Mouse (Mus musculus) stomach, postnatal 0 days (tissue): Measurements from ENCODE around the gene Dcaf7. TPM values are rescaled to one million over a fixed set of nuclear protein-coding genes. Genes with fewer than 3 reads are reported as not detected.
"Not testable (repeated sequence)": the region's sequence is repeated elsewhere in the genome, so short reads cannot be mapped to it uniquely, and the experiment has no call there.

Experiments
- ATAC-seq: fragments of 200-750 bp; cut with Nextera tagmentation; 2 replicates; pipeline ENCODE4 v1.8.0; 2017; ENCODE audit not compliant: low FRiP score, low TSS enrichment
- DNase-seq: peaks from one replicate; pipeline ENCODE4 v3.0.0-alpha.2; 2016; ENCODE audit warnings: low spot score
- H3K27ac ChIP-seq: fragments of 300-500 bp; sonication (generic); replicated peaks from 2 replicates; pipeline ENCODE4 v1.5.1; 2014; ENCODE audit warnings: mild to moderate bottlenecking, control low read depth
- H3K27me3 ChIP-seq: fragments of 300-500 bp; sonication (generic); 2 replicates; pipeline ENCODE4 v1.6.1; 2014; ENCODE audit warnings: low read length; ENCODE audit not compliant: control insufficient read depth, insufficient read depth
- H3K36me3 ChIP-seq: fragments of 300-500 bp; sonication (generic); 2 replicates; pipeline ENCODE4 v1.6.1; 2014; ENCODE audit warnings: low read length, mixed read lengths; ENCODE audit not compliant: control insufficient read depth, insufficient read depth
- H3K4me1 ChIP-seq: fragments of 300-500 bp; sonication (generic); replicated peaks from 2 replicates; pipeline ENCODE4 v1.6.1; 2014; ENCODE audit warnings: antibody characterized with exemption; ENCODE audit not compliant: control insufficient read depth, insufficient read depth
- H3K4me2 ChIP-seq: fragments of 300-500 bp; sonication (generic); replicated peaks from 2 replicates; pipeline ENCODE4 v1.6.1; 2014; ENCODE audit warnings: low read depth, mild to moderate bottlenecking, control low read depth, moderate library complexity
- H3K4me3 ChIP-seq: fragments of 300-500 bp; sonication (generic); 2 replicates; pipeline ENCODE4 v1.5.1; 2014; ENCODE audit warnings: low read depth, low read length, control low read depth
- H3K9ac ChIP-seq: fragments of 300-500 bp; sonication (generic); 2 replicates; pipeline ENCODE4 v1.6.1; 2014; ENCODE audit warnings: mild to moderate bottlenecking, low read length, control low read depth, mixed read lengths
- H3K9me3 ChIP-seq: fragments of 300-500 bp; sonication (generic); 2 replicates; pipeline ENCODE4 v1.6.1; 2016; ENCODE audit warnings: low read length; ENCODE audit not compliant: control insufficient read depth
- CTCF ChIP-seq: IDR thresholded peaks from 2 replicates; pipeline ENCODE4 v1.5.1; 2016; ENCODE audit warnings: antibody characterized with exemption, low read depth, mild to moderate bottlenecking, moderate library complexity
- EP300 ChIP-seq: optimal IDR thresholded peaks from 2 replicates; pipeline ENCODE3; 2016; ENCODE audit warnings: antibody characterized with exemption
- WGBS: fragments of 180-500 bp; shearing (Covaris S2); extraction: QIAGEN DNeasy Blood & Tissue Kit; methylation state at CpG from one replicate; pipeline ENCODE4 v1.1.7; 2014; 5-methylcytosine and 5-hydroxymethylcytosine counted together
- polyA plus RNA-seq: library from polyadenylated mRNA; unstranded; fragments of >200 nt; fragmentation: Nextera tagmentation; extraction: Ambion mirVana; gene quantifications from 2 replicates; pipeline ENCODE4 v1.2.1, GENCODE M21; 2015

The Dcaf7 gene
- polyA plus RNA-seq, 1 experiment from 2014 or later = 25.9 TPM

- no peak for TF ChIP-seq EP300
- no peak for TF ChIP-seq CTCF
- Histone ChIP-seq H3K9ac (no peak overlapping the region), H3K27me3 (no peaks in the 10 kb centered on the region), H3K4me1 (peaks cover 4% of the 10 kb centered on the region; the same call in 1 of the 2 replicates), H3K4me3 (no peak overlapping the region), H3K27ac (no peak overlapping the region), H3K9me3 (no peaks in the 10 kb centered on the region), H3K36me3 (no peaks in the 10 kb centered on the region), H3K4me2 (no peak overlapping the region)
- WGBS = 58% methylated on average over 5 of the region's 5 CpGs
- DNase-seq (no peak), ATAC-seq (no peak)
These were observed 20.2 kb upstream of the Dcaf7 start for GRCm38 (mm10) chr11:106016440-106016839.

- H3K9ac ChIP-seq = no peak overlapping the region; the same call in 1 of the 2 replicates
- DNase-seq (peak; percentile 48), ATAC-seq (no peak)
These were observed 16.5 kb upstream of the Dcaf7 start for GRCm38 (mm10) chr11:106020051-106020763.

GRCm38 (mm10) chr11:106025774-106026173 is 10.9 kb upstream of the Dcaf7 start:
- 68% methylated on average over 3 of the region's 3 CpGs for WGBS
- no peak for ATAC-seq

More at GRCm38 (mm10) chr11:106020051-106020763, 16.5 kb upstream of the Dcaf7 start:
- Histone ChIP-seq H3K9me3 (no peaks in the 10 kb centered on the region), H3K36me3 (no peaks in the 10 kb centered on the region), H3K4me2 (peak overlapping the region; percentile 42), H3K4me3 (peak overlapping the region; percentile 17), H3K27me3 (no peaks in the 10 kb centered on the region), H3K27ac (no peak overlapping the region), H3K4me1 (peaks cover 4% of the 10 kb centered on the region; the same call in 1 of the 2 replicates)
- TF ChIP-seq EP300 (no peak), CTCF (no peak)
- WGBS = under 1% methylated on average over 50 of the region's 50 CpGs

GRCm38 (mm10) chr11:106026465-106027151 is 10.1 kb upstream of the Dcaf7 start:
- no peaks in the 10 kb centered on the region for H3K36me3 ChIP-seq
- H3K9ac ChIP-seq = no peak overlapping the region
- no peaks in the 10 kb centered on the region for H3K9me3 ChIP-seq
- H3K27ac ChIP-seq = no peak overlapping the region
- H3K4me2 ChIP-seq = no peak overlapping the region
- TF ChIP-seq CTCF (peak; percentile 89), EP300 (no peak)
- DNase-seq = peak; percentile 77
- H3K4me3 ChIP-seq = no peak overlapping the region
- WGBS = 33% methylated on average over 10 of the region's 11 CpGs
- no peaks in the 10 kb centered on the region for H3K4me1 ChIP-seq
- no peaks in the 10 kb centered on the region for H3K27me3 ChIP-seq
- ATAC-seq = peak; percentile 60

More at GRCm38 (mm10) chr11:106025774-106026173, 10.9 kb upstream of the Dcaf7 start:
- Histone ChIP-seq H3K4me2 (no peak overlapping the region), H3K27me3 (no peaks in the 10 kb centered on the region), H3K27ac (no peak overlapping the region), H3K9ac (no peak overlapping the region), H3K9me3 (no peaks in the 10 kb centered on the region), H3K36me3 (no peaks in the 10 kb centered on the region), H3K4me3 (no peak overlapping the region), H3K4me1 (no peaks in the 10 kb centered on the region)
- TF ChIP-seq EP300 = no peak
- TF ChIP-seq CTCF = no peak
- DNase-seq = no peak

- no peaks in the 10 kb centered on the region for H3K9me3 ChIP-seq
- no peak overlapping the region for H3K4me3 ChIP-seq
- peak; percentile 21; the same call in 1 of the 2 replicates for ATAC-seq
- TF ChIP-seq CTCF (no peak), EP300 (no peak)
- H3K4me1 ChIP-seq = no peaks in the 10 kb centered on the region
- no peak overlapping the region for H3K4me2 ChIP-seq
- WGBS = 96% methylated on average over 5 of the region's 5 CpGs
- H3K9ac ChIP-seq = no peak overlapping the region
- no peaks in the 10 kb centered on the region for H3K36me3 ChIP-seq
- DNase-seq = no peak
- H3K27me3 ChIP-seq = no peaks in the 10 kb centered on the region
- no peak overlapping the region for H3K27ac ChIP-seq
These were observed 9.1 kb upstream of the Dcaf7 start for GRCm38 (mm10) chr11:106027607-106028006.

GRCm38 (mm10) chr11:106032074-106032473 is 4.6 kb upstream of the Dcaf7 start:
- DNase-seq, ATAC-seq, H3K4me1 ChIP-seq, H3K36me3 ChIP-seq, H3K9me3 ChIP-seq, H3K4me2 ChIP-seq, H3K27me3 ChIP-seq, H3K9ac ChIP-seq, H3K27ac ChIP-seq: not testable (repeated sequence)
- 0 out of 2 replicates have a peak overlapping the region, but pooled peaks have one; percentile 23 for H3K4me3 ChIP-seq
- 50% methylated on average over 1 of the region's 25 CpGs for WGBS
